Mouse (Mus musculus) forebrain, embryonic 16.5 days (tissue): ENCODE data around the gene Arid5b. TPM values are rescaled to one million over a fixed set of nuclear protein-coding genes. Genes with fewer than 3 reads are reported as not detected.
A peak's percentile ranks its signal among the peaks of the same experiment; 100 is the strongest.

Experiments used
- ATAC-seq: fragments of 200-750 bp; cut with Nextera tagmentation; 2 replicates; pipeline ENCODE4 v1.8.0; 2017; ENCODE audit warnings: mild to moderate bottlenecking, moderate library complexity
- H3K27ac ChIP-seq: fragments of 300-500 bp; sonication (generic); 2 replicates; pipeline ENCODE4 v1.5.1; 2014; ENCODE audit warnings: low read length, control low read depth
- H3K27me3 ChIP-seq: fragments of 300-500 bp; sonication (generic); replicated peaks from 2 replicates; pipeline ENCODE4 v1.6.1; 2014; ENCODE audit warnings: low read length; ENCODE audit not compliant: control insufficient read depth, insufficient read depth
- H3K36me3 ChIP-seq: fragments of 300-500 bp; sonication (generic); 2 replicates; pipeline ENCODE4 v1.6.1; 2014; ENCODE audit not compliant: control insufficient read depth, insufficient read depth
- H3K4me1 ChIP-seq: fragments of 300-500 bp; sonication (generic); replicated peaks from 2 replicates; pipeline ENCODE4 v1.6.1; 2014; ENCODE audit warnings: low read length; ENCODE audit not compliant: control insufficient read depth, insufficient read depth
- H3K4me2 ChIP-seq: fragments of 300-500 bp; sonication (generic); 2 replicates; pipeline ENCODE4 v1.6.1; 2014; ENCODE audit warnings: mild to moderate bottlenecking, low read length, control low read depth
- H3K4me3 ChIP-seq: fragments of 300-500 bp; sonication (generic); replicated peaks from 2 replicates; pipeline ENCODE4 v1.5.1; 2014; ENCODE audit warnings: mild to moderate bottlenecking, low read length, control low read depth
- H3K9ac ChIP-seq: fragments of 300-500 bp; sonication (generic); replicated peaks from 2 replicates; pipeline ENCODE4 v1.6.1; 2014; ENCODE audit warnings: low read depth, low read length, control low read depth
- H3K9me3 ChIP-seq: fragments of 300-500 bp; sonication (generic); 2 replicates; pipeline ENCODE4 v1.6.1; 2016; ENCODE audit warnings: low read length; ENCODE audit not compliant: control insufficient read depth
- WGBS: fragments of 180-500 bp; shearing (Covaris S2); extraction: QIAGEN DNeasy Blood & Tissue Kit; methylation state at CpG from one replicate; pipeline ENCODE4 v1.1.7; 2014; 5-methylcytosine and 5-hydroxymethylcytosine counted together
- polyA plus RNA-seq: library from polyadenylated mRNA; unstranded; fragments of >200 nt; fragmentation: Nextera tagmentation; extraction: Ambion mirVana; gene quantifications from 2 replicates; pipeline ENCODE4 v1.2.1, GENCODE M21; 2015

The Arid5b gene
- polyA plus RNA-seq, 1 experiment from 2014 or later = 14.7 TPM

- peaks cover 19% of the 10 kb centered on the region for H3K4me1 ChIP-seq
- 14% methylated on average over 20 of the region's 20 CpGs for WGBS
- no peak overlapping the region for H3K27ac ChIP-seq
- H3K36me3 ChIP-seq = no peaks in the 10 kb centered on the region
- H3K4me2 ChIP-seq = peak overlapping the region; percentile 45
- no peak overlapping the region for H3K9ac ChIP-seq
- no peaks in the 10 kb centered on the region for H3K27me3 ChIP-seq
- peak; percentile 76 for ATAC-seq
- H3K9me3 ChIP-seq = no peaks in the 10 kb centered on the region
- peak overlapping the region; percentile 22 for H3K4me3 ChIP-seq
Observed at GRCm38 (mm10) chr10:68207803-68208669, 70.5 kb downstream of the Arid5b start.

DNA sequence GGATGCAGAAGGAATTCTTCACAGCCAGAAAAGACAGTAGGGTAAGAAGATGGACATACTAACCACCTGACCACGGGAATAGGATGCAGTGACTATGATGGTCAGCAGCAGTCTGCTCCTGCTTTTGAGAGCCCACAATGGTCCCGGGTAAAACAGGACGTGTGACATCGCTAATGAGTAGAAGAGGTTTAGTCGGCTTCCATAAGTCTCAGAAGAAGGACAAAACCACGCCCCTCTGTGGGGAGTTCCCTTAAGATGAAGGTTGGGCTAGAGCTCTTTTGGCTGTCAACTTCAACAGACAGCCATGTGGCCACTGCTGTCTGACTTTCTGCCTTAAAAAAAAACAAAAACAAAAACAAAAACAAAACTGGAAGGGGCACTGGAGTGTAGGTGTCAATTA lies 74.1 kb downstream of the Arid5b start:
- Histone ChIP-seq H3K4me3 (no peak overlapping the region), H3K27ac (no peak overlapping the region), H3K9me3 (no peaks in the 10 kb centered on the region), H3K9ac (no peak overlapping the region), H3K4me1 (peaks cover 10% of the 10 kb centered on the region), H3K27me3 (no peaks in the 10 kb centered on the region), H3K36me3 (no peaks in the 10 kb centered on the region), H3K4me2 (no peak overlapping the region)
- no peak for ATAC-seq
- WGBS = 77% methylated on average over 6 of the region's 6 CpGs

GRCm38 (mm10) chr10:68203860-68204259 lies 74.7 kb downstream of the Arid5b start:
- Histone ChIP-seq H3K27ac (no peak overlapping the region), H3K4me2 (no peak overlapping the region), H3K36me3 (no peaks in the 10 kb centered on the region), H3K9me3 (no peaks in the 10 kb centered on the region), H3K4me3 (no peak overlapping the region), H3K4me1 (peaks cover 10% of the 10 kb centered on the region), H3K9ac (no peak overlapping the region), H3K27me3 (no peaks in the 10 kb centered on the region)
- no peak for ATAC-seq
- 93% methylated on average over 7 of the region's 7 CpGs for WGBS

- no peaks in the 10 kb centered on the region for H3K27me3 ChIP-seq
- H3K4me1 ChIP-seq = peaks cover 6% of the 10 kb centered on the region; the same call in 1 of the 2 replicates
- no peak overlapping the region for H3K9ac ChIP-seq
- H3K36me3 ChIP-seq = no peaks in the 10 kb centered on the region
- H3K4me3 ChIP-seq = no peak overlapping the region
- H3K4me2 ChIP-seq = no peak overlapping the region
- H3K9me3 ChIP-seq = no peaks in the 10 kb centered on the region
- H3K27ac ChIP-seq = no peak overlapping the region
- WGBS = 67% methylated on average over 11 of the region's 11 CpGs
- no peak for ATAC-seq
Observed at GRCm38 (mm10) chr10:68203322-68203721, 75.2 kb downstream of the Arid5b start.

GRCm38 (mm10) chr10:68199440-68199839 lies 79.1 kb downstream of the Arid5b start:
- no peaks in the 10 kb centered on the region for H3K9me3 ChIP-seq
- H3K4me2 ChIP-seq = no peak overlapping the region
- ATAC-seq = no peak
- no peaks in the 10 kb centered on the region for H3K4me1 ChIP-seq
- 86% methylated on average over 5 of the region's 5 CpGs for WGBS
- no peaks in the 10 kb centered on the region for H3K36me3 ChIP-seq
- H3K27me3 ChIP-seq = no peaks in the 10 kb centered on the region
- H3K27ac ChIP-seq = no peak overlapping the region
- no peak overlapping the region for H3K4me3 ChIP-seq
- H3K9ac ChIP-seq = no peak overlapping the region

GRCm38 (mm10) chr10:68196324-68196723 lies 82.2 kb downstream of the Arid5b start:
- no peak overlapping the region for H3K4me3 ChIP-seq
- 83% methylated on average over 9 of the region's 9 CpGs for WGBS
- H3K4me1 ChIP-seq = peaks cover 22% of the 10 kb centered on the region
- no peak overlapping the region for H3K9ac ChIP-seq
- H3K27ac ChIP-seq = no peak overlapping the region
- no peaks in the 10 kb centered on the region for H3K27me3 ChIP-seq
- no peaks in the 10 kb centered on the region for H3K36me3 ChIP-seq
- H3K4me2 ChIP-seq = no peak overlapping the region
- H3K9me3 ChIP-seq = no peaks in the 10 kb centered on the region
- no peak for ATAC-seq

DNA sequence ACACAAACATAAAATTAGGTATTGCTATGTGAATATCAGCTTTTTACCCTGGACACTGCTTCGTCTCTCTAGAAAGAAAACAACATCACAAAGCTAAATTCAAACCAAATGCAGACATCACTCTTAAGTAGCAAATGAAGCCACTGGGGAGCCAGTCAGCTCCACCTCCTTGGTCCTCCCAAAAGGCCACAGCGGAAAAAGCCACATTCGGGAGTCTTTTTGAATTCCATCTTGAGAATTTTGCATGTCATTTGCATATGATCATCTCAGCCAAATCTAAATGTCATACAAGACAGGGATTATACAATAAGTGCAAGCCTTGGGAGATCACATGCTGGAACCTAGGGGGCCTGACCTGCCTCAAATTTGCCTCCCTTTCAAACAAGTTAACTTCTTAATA lies 85.0 kb downstream of the Arid5b start:
- peak overlapping the region; percentile 28; the same call in 1 of the 2 replicates for H3K27ac ChIP-seq
- no peaks in the 10 kb centered on the region for H3K27me3 ChIP-seq
- WGBS = 37% methylated on average over 3 of the region's 3 CpGs
- H3K4me2 ChIP-seq = no peak overlapping the region
- no peak for ATAC-seq
- H3K36me3 ChIP-seq = no peaks in the 10 kb centered on the region
- H3K4me3 ChIP-seq = no peak overlapping the region
- H3K9me3 ChIP-seq = no peaks in the 10 kb centered on the region
- peaks cover 30% of the 10 kb centered on the region for H3K4me1 ChIP-seq
- no peak overlapping the region for H3K9ac ChIP-seq

DNA sequence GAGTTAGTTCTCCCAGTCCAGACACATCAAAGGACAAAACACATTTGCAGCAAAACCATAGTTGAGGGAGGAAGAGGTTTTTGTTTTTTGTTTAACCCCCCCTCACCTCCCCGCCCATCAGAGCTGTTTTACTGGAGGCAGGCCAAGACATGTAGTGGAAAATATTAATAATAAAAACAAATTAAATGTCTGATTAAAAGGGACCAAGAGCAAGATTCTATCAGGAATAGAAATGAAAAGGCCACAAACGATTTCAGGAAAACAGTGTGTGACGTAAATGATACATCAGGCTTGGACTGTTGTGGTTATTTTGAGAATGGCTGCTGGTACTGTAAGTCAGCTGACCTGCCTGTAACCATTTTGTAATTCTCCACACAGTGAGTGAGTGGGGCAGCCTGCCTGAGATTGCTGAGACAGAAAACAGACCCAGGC lies 85.7 kb downstream of the Arid5b start:
- no peak for ATAC-seq
- Histone ChIP-seq H3K4me1 (peaks cover 30% of the 10 kb centered on the region), H3K9me3 (no peaks in the 10 kb centered on the region), H3K4me2 (no peak overlapping the region), H3K27me3 (no peaks in the 10 kb centered on the region), H3K36me3 (no peaks in the 10 kb centered on the region), H3K27ac (peak overlapping the region; percentile 44; the same call in 1 of the 2 replicates), H3K9ac (no peak overlapping the region), H3K4me3 (no peak overlapping the region)
- 14% methylated on average over 3 of the region's 3 CpGs for WGBS

DNA sequence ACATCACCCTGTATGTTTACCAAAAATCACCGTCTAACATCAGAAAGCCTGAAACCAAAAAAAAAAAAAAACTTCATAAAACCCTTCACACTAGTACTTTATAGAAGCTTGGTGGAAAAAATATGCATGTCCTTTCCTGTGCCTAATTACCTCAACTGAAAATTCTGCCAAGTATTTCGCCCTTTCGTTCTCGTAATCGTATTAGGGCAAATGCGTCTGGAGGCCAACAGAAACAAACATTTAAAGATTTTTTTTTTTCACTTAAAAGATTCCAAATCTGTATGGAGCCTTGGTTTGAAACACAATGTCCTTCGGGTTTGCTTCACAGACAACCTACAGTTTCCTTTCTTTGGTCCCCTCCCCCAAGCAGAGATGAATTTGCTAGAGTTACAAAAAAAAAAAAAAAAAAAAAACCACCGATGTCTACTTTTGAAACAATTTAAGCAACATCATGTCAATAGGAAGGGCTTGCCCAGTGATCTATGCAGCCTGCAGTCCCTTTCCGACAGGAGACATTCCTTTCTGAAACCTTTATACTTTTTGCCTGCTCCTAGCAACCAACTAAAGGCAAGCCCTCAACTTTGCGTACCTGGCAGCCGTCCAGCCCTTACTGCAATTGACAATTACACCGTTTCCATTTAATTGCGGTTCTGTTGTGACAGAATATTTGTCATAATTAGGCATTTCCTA lies 86.7 kb downstream of the Arid5b start:
- 5% methylated on average over 13 of the region's 13 CpGs for WGBS

More for the DNA sequence above, 86.7 kb downstream of the Arid5b start:
- Histone ChIP-seq H3K27me3 (no peaks in the 10 kb centered on the region), H3K36me3 (no peaks in the 10 kb centered on the region), H3K9ac (0 out of 2 replicates have a peak overlapping the region, but pooled peaks have one; percentile 13), H3K27ac (no peak overlapping the region), H3K4me1 (peaks cover 30% of the 10 kb centered on the region), H3K4me3 (peak overlapping the region; percentile 24), H3K4me2 (peak overlapping the region; percentile 50), H3K9me3 (no peaks in the 10 kb centered on the region)
- ATAC-seq = 0 out of 2 replicates have a peak, but pooled peaks have one; percentile 30
